Mouse (Mus musculus) lung, postnatal 0 days (tissue): ENCODE results near the gene Eif4g2.

ENCODE experiments used
- CTCF ChIP-seq: IDR thresholded peaks from 2 replicates; pipeline ENCODE4 v1.5.1; 2016; ENCODE audit warnings: antibody characterized with exemption, mild to moderate bottlenecking
- EP300 ChIP-seq: IDR thresholded peaks from 2 replicates; pipeline ENCODE4 v1.6.1; 2016; ENCODE audit warnings: antibody characterized with exemption, mild to moderate bottlenecking, control low read depth

- TF ChIP-seq CTCF (peak; percentile 36; the same call in 1 of the 2 replicates), EP300 (no peak)
Measured at GRCm38 (mm10) chr7:111082043-111082821, 598 bp downstream of the Eif4g2 start.
